Mouse (Mus musculus): Measurements from ENCODE around the gene Mtrf1.
"Not testable (repeated sequence)": the region's sequence is repeated elsewhere in the genome, so short reads cannot be mapped to it uniquely, and the experiment has no call there.

Mtrf1 gene

GRCm38 (mm10) chr14:79445055-79445620 is 47.6 kb downstream of the Mtrf1 start:
- DNase-seq (ENCODE audit: low spot score in 2 of 2): no peak

DNA sequence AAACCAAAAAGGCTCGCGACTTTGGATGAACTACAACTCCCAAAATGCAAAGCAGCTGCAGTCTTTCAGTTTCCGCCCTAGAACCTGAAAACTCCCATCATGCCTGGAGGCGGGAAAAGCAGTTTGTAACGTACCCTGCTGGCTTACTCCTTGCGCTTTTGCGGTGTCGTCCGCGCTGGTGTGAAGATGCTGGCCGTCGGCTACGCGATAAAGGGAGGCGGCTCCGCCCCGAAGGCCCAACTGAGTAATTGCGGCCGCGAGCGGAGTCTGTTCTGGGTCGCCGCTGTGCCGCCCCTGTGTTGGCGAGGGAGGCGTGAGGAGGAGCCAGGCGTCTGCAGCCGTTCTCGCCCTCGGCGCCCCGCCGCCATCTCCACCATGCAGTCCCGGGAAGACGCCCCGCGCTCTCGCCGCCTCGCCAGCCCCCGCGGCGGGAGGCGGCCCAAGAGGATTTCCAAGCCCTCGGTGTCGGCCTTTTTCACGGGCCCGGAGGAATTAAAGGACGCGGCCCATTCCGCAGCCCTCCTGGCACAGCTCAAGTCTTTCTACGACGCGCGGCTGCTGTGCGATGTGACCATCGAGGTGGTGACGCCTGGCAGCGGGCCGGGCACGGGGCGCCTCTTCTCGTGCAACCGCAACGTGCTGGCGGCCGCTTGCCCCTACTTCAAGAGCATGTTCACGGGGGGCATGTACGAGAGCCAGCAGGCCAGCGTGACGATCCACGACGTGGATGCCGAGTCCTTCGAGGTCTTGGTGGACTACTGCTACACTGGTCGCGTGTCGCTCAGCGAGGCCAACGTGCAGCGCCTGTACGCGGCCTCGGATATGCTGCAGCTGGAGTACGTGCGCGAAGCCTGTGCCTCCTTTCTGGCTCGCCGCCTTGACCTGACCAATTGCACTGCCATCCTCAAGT is 54.4 kb downstream of the Mtrf1 start, which contains the start of gene Kbtbd6:
Gene Kbtbd6, plus strand, starts transcription at position 155 of the 910 bp plus-strand sequence.
- DNase-seq (ENCODE audit: low spot score in 2 of 2): peak; percentile 79 to 83

GRCm38 (mm10) chr14:79452591-79452934 is 55.0 kb downstream of the Mtrf1 start:
- DNase-seq (ENCODE audit: low spot score in 2 of 2): not testable (repeated sequence)

DNA sequence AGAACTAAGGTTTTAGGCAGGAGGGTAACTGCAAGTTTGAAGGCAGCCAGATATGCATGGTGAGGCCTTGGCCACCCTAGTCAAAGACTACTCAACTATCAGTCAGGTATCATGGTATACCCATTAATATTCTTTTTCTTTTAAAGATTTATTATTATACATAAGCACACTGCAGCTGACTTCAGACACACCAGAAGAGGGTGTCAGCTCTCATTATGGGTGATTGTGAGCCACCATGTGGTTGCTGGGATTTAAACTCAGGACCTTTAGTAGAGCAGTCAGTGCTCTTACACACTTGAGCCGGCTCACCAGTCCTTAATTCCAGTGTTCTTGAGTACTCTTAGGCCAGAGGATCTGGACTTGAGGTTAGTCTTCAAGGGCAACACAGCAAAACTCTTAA is 62.8 kb downstream of the Mtrf1 start:
- no peak for DNase-seq (ENCODE audit: low spot score in 2 of 2)

GRCm38 (mm10) chr14:79460988-79461387 is 63.4 kb downstream of the Mtrf1 start:
- no peak for DNase-seq (ENCODE audit: low spot score in 2 of 2)

DNA sequence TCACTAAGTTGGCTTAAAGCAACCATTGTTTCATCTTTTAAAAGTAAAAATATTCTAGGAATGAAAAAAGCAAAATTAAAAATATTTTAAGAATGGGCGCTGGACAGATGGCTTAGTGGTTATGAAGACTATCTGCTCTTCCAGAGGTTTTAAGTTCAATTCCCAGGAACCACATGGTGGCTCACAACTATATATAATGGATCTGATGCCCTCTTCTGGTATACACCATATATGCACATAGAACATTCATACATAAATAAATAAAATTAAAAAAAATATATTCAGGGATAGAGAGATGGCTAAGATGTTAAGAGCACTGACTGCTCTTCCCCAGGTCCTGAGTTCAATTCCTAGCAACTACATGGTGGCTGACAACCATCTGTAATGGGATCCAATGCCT is 68.1 kb downstream of the Mtrf1 start:
- no peak for DNase-seq (ENCODE audit: low spot score in 2 of 2)

DNA sequence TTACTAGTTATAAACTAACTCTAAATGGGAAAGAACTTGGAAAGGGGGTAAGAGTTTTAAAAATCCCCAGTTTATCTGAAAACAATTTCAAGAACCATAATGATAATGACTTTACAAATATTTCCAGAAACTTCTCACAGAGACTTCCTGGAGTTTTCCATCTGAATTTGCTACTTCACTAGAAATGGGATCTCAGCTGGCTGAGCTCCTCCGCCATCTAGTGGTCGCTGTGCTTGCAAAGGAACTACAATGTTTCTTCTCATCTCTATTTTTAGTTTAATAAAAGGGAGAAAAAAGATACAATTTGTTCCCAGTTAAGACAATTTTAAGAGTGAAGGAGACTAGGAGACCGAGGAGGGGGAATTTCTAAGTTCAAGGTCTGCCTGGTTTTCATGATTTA is 70.0 kb downstream of the Mtrf1 start:
- peak in 1 of 2 experiments; percentile 24 for DNase-seq (ENCODE audit: low spot score in 2 of 2)

Data from natural killer cell, adult 2 months (primary cell).